Mouse (Mus musculus) midbrain, embryonic 11.5 days (tissue): Measurements from ENCODE around the gene Rgsl1. TPM values are rescaled to one million over a fixed set of nuclear protein-coding genes. Genes with fewer than 3 reads are reported as not detected.

Experiments used
- ATAC-seq: fragments of 200-750 bp; cut with Nextera tagmentation; 2 replicates; pipeline ENCODE4 v1.8.0; 2017; ENCODE audit warnings: moderate TSS enrichment, moderate library complexity; ENCODE audit not compliant: low FRiP score
- DNase-seq: peaks from one replicate; pipeline ENCODE4 v3.0.0; 2015; ENCODE audit warnings: low spot score; ENCODE audit errors: missing footprints
- H3K27ac ChIP-seq: fragments of 300-500 bp; sonication (generic); 2 replicates; pipeline ENCODE4 v1.5.1; 2014; ENCODE audit warnings: low read depth, low read length
- H3K27me3 ChIP-seq: fragments of 300-500 bp; sonication (generic); 2 replicates; pipeline ENCODE4 v1.6.1; 2014; ENCODE audit warnings: mild to moderate bottlenecking, low read length, moderate library complexity, mixed read lengths; ENCODE audit not compliant: control insufficient read depth, insufficient read depth
- H3K36me3 ChIP-seq: fragments of 300-500 bp; sonication (generic); 2 replicates; pipeline ENCODE4 v1.6.1; 2014; ENCODE audit warnings: mild to moderate bottlenecking, low read length, moderate library complexity, mixed read lengths; ENCODE audit not compliant: control insufficient read depth, insufficient read depth
- H3K4me1 ChIP-seq: fragments of 300-500 bp; sonication (generic); 2 replicates; pipeline ENCODE4 v1.6.1; 2014; ENCODE audit warnings: low read length; ENCODE audit not compliant: control insufficient read depth, insufficient read depth
- H3K4me2 ChIP-seq: fragments of 300-500 bp; sonication (generic); 2 replicates; pipeline ENCODE4 v1.6.1; 2014; ENCODE audit warnings: mild to moderate bottlenecking, moderate library complexity
- H3K4me3 ChIP-seq: fragments of 300-500 bp; sonication (generic); 2 replicates; pipeline ENCODE4 v1.5.1; 2014; ENCODE audit warnings: low read depth, low read length
- H3K9ac ChIP-seq: fragments of 300-500 bp; sonication (generic); 2 replicates; pipeline ENCODE4 v1.6.1; 2014; ENCODE audit warnings: low read length
- H3K9me3 ChIP-seq: fragments of 300-500 bp; sonication (generic); 2 replicates; pipeline ENCODE4 v1.6.1; 2016; ENCODE audit warnings: low read length; ENCODE audit not compliant: control insufficient read depth
- WGBS: fragments of 180-500 bp; shearing (Covaris S2); extraction: QIAGEN DNeasy Blood & Tissue Kit; methylation state at CpG from one replicate; pipeline ENCODE4 v1.1.7; 2014; 5-methylcytosine and 5-hydroxymethylcytosine counted together
- polyA plus RNA-seq: library from polyadenylated mRNA; unstranded; fragments of >200 nt; fragmentation: Nextera tagmentation; extraction: Ambion mirVana; gene quantifications from 2 replicates; pipeline ENCODE4 v1.2.1, GENCODE M21; 2014

Gene Rgsl1
- polyA plus RNA-seq, 1 experiment from 2014 or later, result not detected

DNA sequence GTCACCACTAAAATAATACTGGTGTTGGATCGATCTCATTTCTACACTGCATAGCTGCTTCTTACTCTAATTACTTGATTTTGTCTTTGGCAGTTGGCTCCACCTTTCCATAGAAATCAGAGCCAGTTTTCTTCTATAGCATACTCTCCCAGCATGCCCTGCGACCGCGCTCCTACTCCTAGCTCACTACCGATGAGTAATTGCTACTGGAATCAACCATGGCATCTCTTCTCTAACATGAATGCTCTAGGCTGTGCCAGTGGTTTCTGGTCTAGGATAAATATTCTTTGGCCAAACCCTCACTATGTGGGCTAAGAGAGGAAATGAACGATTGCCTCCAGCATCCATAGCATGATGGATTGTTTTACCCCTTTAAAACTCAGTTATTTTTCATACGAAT is 2.5 kb upstream of the Rgsl1 start:
- no peak for ATAC-seq
- Histone ChIP-seq H3K4me3 (no peak overlapping the region), H3K9me3 (no peaks in the 10 kb centered on the region), H3K4me1 (no peaks in the 10 kb centered on the region), H3K27ac (no peak overlapping the region), H3K36me3 (no peaks in the 10 kb centered on the region), H3K9ac (no peak overlapping the region), H3K4me2 (no peak overlapping the region), H3K27me3 (no peaks in the 10 kb centered on the region)
- WGBS, result 94% methylated on average over 7 of the region's 7 CpGs
- no peak for DNase-seq

GRCm38 (mm10) chr1:153842121-153842740 is 1.7 kb downstream of the Rgsl1 start:
- Histone ChIP-seq H3K36me3 (no peaks in the 10 kb centered on the region), H3K4me3 (no peak overlapping the region), H3K4me1 (no peaks in the 10 kb centered on the region), H3K4me2 (no peak overlapping the region), H3K27me3 (no peaks in the 10 kb centered on the region), H3K27ac (no peak overlapping the region), H3K9me3 (no peaks in the 10 kb centered on the region), H3K9ac (no peak overlapping the region)
- DNase-seq (no peak), ATAC-seq (no peak)
- 89% methylated on average over 11 of the region's 11 CpGs for WGBS

- no peaks in the 10 kb centered on the region for H3K9me3 ChIP-seq
- no peak overlapping the region for H3K4me2 ChIP-seq
- DNase-seq (no peak), ATAC-seq (no peak)
- 79% methylated on average over 4 of the region's 4 CpGs for WGBS
- no peaks in the 10 kb centered on the region for H3K36me3 ChIP-seq
- H3K4me3 ChIP-seq, result no peak overlapping the region
- H3K9ac ChIP-seq, result no peak overlapping the region
- H3K4me1 ChIP-seq, result no peaks in the 10 kb centered on the region
- no peaks in the 10 kb centered on the region for H3K27me3 ChIP-seq
- no peak overlapping the region for H3K27ac ChIP-seq
Measured at GRCm38 (mm10) chr1:153836036-153836435, 7.9 kb downstream of the Rgsl1 start.

GRCm38 (mm10) chr1:153830746-153831145 is 13.2 kb downstream of the Rgsl1 start:
- H3K27ac ChIP-seq, result no peak overlapping the region
- H3K36me3 ChIP-seq, result no peaks in the 10 kb centered on the region
- no peaks in the 10 kb centered on the region for H3K4me1 ChIP-seq
- H3K9ac ChIP-seq, result no peak overlapping the region
- H3K4me2 ChIP-seq, result no peak overlapping the region
- no peaks in the 10 kb centered on the region for H3K27me3 ChIP-seq
- H3K4me3 ChIP-seq, result no peak overlapping the region
- H3K9me3 ChIP-seq, result no peaks in the 10 kb centered on the region
- no peak for ATAC-seq
- DNase-seq, result peak; percentile 12
- 74% methylated on average over 4 of the region's 4 CpGs for WGBS

- no peak overlapping the region for H3K4me3 ChIP-seq
- no peak for ATAC-seq
- H3K27ac ChIP-seq, result no peak overlapping the region
- no peaks in the 10 kb centered on the region; the same call in 1 of the 2 replicates for H3K9me3 ChIP-seq
- no peak for DNase-seq
- no peak overlapping the region for H3K9ac ChIP-seq
- WGBS, result 91% methylated on average over 3 of the region's 3 CpGs
- no peaks in the 10 kb centered on the region for H3K36me3 ChIP-seq
- H3K27me3 ChIP-seq, result no peaks in the 10 kb centered on the region
- H3K4me2 ChIP-seq, result no peak overlapping the region
- H3K4me1 ChIP-seq, result no peaks in the 10 kb centered on the region
Measured at GRCm38 (mm10) chr1:153820216-153820615, 23.7 kb downstream of the Rgsl1 start.

GRCm38 (mm10) chr1:153814278-153814677 is 29.7 kb downstream of the Rgsl1 start:
- Histone ChIP-seq H3K4me3 (no peak overlapping the region), H3K4me2 (no peak overlapping the region), H3K36me3 (no peaks in the 10 kb centered on the region), H3K27me3 (no peaks in the 10 kb centered on the region), H3K27ac (no peak overlapping the region), H3K9ac (no peak overlapping the region), H3K9me3 (no peaks in the 10 kb centered on the region; the same call in 1 of the 2 replicates), H3K4me1 (no peaks in the 10 kb centered on the region)
- WGBS, result 67% methylated on average over 2 of the region's 2 CpGs
- no peak for DNase-seq
- ATAC-seq, result no peak

DNA sequence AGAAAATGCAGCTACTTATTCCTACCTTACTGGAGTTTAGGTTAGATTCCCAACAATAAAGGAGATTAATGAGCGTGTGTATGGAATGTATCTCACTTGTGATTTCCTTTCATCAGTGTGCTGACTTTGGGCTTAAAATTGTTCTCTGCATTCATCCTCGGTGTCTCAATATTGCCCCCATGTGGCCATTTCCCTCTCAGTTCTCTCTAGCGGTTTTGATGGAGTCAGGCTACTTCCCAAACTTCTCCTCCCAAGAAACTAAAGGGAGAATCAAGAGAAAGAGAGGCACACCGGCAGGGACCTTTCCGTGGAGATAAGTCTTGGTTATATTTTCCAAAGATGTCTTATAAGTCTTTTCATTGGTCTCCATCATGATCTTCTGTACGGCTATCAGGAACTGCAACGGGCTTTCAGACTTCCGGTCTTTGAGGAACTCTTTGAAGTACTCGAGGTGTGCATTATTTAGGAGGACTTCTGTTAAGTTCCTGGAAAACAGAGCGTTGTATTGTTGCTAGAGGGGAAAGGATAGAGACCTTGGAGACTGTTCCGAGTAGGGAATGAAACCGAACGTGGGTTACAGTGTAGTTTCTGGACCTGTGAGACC is 36.5 kb downstream of the Rgsl1 start:
- no peaks in the 10 kb centered on the region for H3K27me3 ChIP-seq
- no peaks in the 10 kb centered on the region for H3K9me3 ChIP-seq
- WGBS, result 54% methylated on average over 13 of the region's 13 CpGs
- DNase-seq (peak; percentile 86), ATAC-seq (no peak)
- no peak overlapping the region for H3K27ac ChIP-seq
- no peak overlapping the region for H3K9ac ChIP-seq
- H3K36me3 ChIP-seq, result no peaks in the 10 kb centered on the region
- H3K4me1 ChIP-seq, result peaks cover 3% of the 10 kb centered on the region; the same call in 1 of the 2 replicates
- no peak overlapping the region for H3K4me3 ChIP-seq
- H3K4me2 ChIP-seq, result no peak overlapping the region

- no peaks in the 10 kb centered on the region for H3K9me3 ChIP-seq
- no peak overlapping the region for H3K4me3 ChIP-seq
- peaks cover 3% of the 10 kb centered on the region; the same call in 1 of the 2 replicates for H3K4me1 ChIP-seq
- no peaks in the 10 kb centered on the region for H3K27me3 ChIP-seq
- H3K27ac ChIP-seq, result no peak overlapping the region
- H3K36me3 ChIP-seq, result no peaks in the 10 kb centered on the region
- WGBS, result 38% methylated on average over 8 of the region's 8 CpGs
- H3K9ac ChIP-seq, result no peak overlapping the region
- ATAC-seq (no peak), DNase-seq (peak; percentile 84)
- no peak overlapping the region for H3K4me2 ChIP-seq
Measured at GRCm38 (mm10) chr1:153803530-153803929, 40.4 kb downstream of the Rgsl1 start.

DNA sequence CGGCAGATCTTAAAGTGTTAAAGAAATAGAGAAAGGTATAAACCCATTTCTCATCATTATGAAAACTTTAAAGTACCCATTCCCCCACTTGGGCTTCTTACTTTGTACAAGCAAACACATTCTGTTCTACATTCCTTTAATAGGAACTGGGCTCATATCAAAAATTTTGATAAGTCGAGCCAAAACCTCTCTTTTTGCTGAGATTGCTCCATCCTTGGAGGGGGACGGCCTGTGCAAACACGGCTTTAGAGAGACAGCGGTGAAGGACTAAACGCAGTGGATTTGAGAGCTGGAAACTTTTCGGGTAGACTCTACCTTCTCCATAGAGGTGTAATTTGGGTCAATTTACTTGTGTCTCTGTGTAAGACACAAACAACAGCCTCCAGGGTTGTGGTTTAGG is 41.3 kb downstream of the Rgsl1 start:
- Histone ChIP-seq H3K9ac (no peak overlapping the region), H3K4me1 (peaks cover 3% of the 10 kb centered on the region; the same call in 1 of the 2 replicates), H3K9me3 (no peaks in the 10 kb centered on the region), H3K36me3 (no peaks in the 10 kb centered on the region), H3K4me2 (no peak overlapping the region), H3K27ac (no peak overlapping the region), H3K27me3 (no peaks in the 10 kb centered on the region), H3K4me3 (no peak overlapping the region)
- ATAC-seq, result no peak
- no peak for DNase-seq
- WGBS, result 83% methylated on average over 7 of the region's 7 CpGs
